Mouse (Mus musculus) testis, postnatal 10 days (tissue): ENCODE data around the gene Elf3.
"Not testable (repeated sequence)": the region's sequence is repeated elsewhere in the genome, so short reads cannot be mapped to it uniquely, and the experiment has no call there.

Experiments
- DNase-seq: peaks from one replicate; pipeline ENCODE4 v3.0.0; 2021; ENCODE audit warnings: low spot score

Elf3 gene

GRCm38 (mm10) chr1:135237131-135237851, 21.1 kb downstream of the Elf3 start:
- DNase-seq, result no peak

- DNase-seq, result no peak
Observed at GRCm38 (mm10) chr1:135234771-135235170, 23.6 kb downstream of the Elf3 start.

GRCm38 (mm10) chr1:135233961-135234360, 24.4 kb downstream of the Elf3 start:
- no peak for DNase-seq

- not testable (repeated sequence) for DNase-seq
Observed at GRCm38 (mm10) chr1:135231878-135232277, 26.5 kb downstream of the Elf3 start.

GRCm38 (mm10) chr1:135227339-135227950, 30.9 kb downstream of the Elf3 start:
- no peak for DNase-seq

- DNase-seq, result no peak
Observed at GRCm38 (mm10) chr1:135224981-135225604, 33.3 kb downstream of the Elf3 start.

- no peak for DNase-seq
Observed at GRCm38 (mm10) chr1:135224147-135224546, 34.2 kb downstream of the Elf3 start.

- no peak for DNase-seq
Observed at GRCm38 (mm10) chr1:135217607-135218233, 40.6 kb downstream of the Elf3 start.

- no peak for DNase-seq
Observed at GRCm38 (mm10) chr1:135213772-135214640, 44.4 kb downstream of the Elf3 start.

- DNase-seq, result no peak
Observed at GRCm38 (mm10) chr1:135210421-135210820, 47.9 kb downstream of the Elf3 start.

- no peak for DNase-seq
Observed at GRCm38 (mm10) chr1:135208716-135209115, 49.7 kb downstream of the Elf3 start.

- DNase-seq, result no peak
Observed at GRCm38 (mm10) chr1:135206586-135207339, 51.6 kb downstream of the Elf3 start.

- no peak for DNase-seq
Observed at GRCm38 (mm10) chr1:135205257-135205656, 53.1 kb downstream of the Elf3 start.

- DNase-seq, result no peak
Observed at GRCm38 (mm10) chr1:135204196-135205126, 53.9 kb downstream of the Elf3 start.
